Mouse (Mus musculus) testis, adult 2 months (tissue): Measurements from ENCODE around the gene Aprt.

ENCODE experiments used
- CTCF ChIP-seq: fragments of 200-500 bp; IDR thresholded peaks from 2 replicates; pipeline ENCODE4 v1.5.1; 2012; ENCODE audit warnings: low read depth, mild to moderate bottlenecking, inconsistent platforms, low read length, moderate library complexity; ENCODE audit not compliant: control insufficient read depth, insufficient read depth, insufficient replicate concordance
- POLR2A ChIP-seq: fragments of 200-500 bp; IDR thresholded peaks from 2 replicates; pipeline ENCODE4 v1.6.1; 2012; ENCODE audit warnings: low read depth, mild to moderate bottlenecking, inconsistent platforms, low read length, moderate library complexity; ENCODE audit not compliant: control insufficient read depth

DNA sequence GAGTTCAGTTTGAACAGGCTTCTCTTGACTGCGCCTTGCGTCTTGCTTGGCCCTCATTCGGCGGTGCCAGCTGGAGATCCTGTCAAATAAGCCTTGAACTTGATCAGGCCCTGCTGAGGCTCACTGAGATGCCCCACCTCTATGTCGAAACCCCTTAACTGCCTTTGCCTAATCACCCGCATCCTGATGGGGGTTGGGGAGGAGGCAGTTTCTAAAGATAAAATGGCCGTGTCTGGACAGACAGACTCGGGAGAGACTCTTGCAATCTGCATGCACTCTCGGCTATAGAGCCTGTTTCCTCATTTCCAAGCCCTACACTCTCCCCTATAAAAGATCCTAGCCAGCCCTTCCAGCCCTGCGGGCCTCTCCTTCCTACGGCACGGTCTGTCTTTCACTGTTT lies 16.5 kb upstream of the Aprt start:
- no peak for TF ChIP-seq POLR2A
- TF ChIP-seq CTCF, result no peak
